Mouse (Mus musculus) ES-E14 (cell line): Measurements from ENCODE around the gene Tbcb.

Source experiments
- CHD2 ChIP-seq: IDR thresholded peaks from 2 replicates; pipeline ENCODE4 v1.6.1; 2014; ENCODE audit warnings: mild to moderate bottlenecking, low read depth, low read length, inconsistent platforms
- ZC3H11A ChIP-seq: IDR thresholded peaks from 2 replicates; pipeline ENCODE4 v1.6.1; 2012; ENCODE audit warnings: low read depth, mild to moderate bottlenecking, inconsistent platforms, low read length, borderline replicate concordance
- ZNF384 ChIP-seq: IDR thresholded peaks from 2 replicates; pipeline ENCODE4 v1.6.1; 2012; ENCODE audit warnings: low read depth, low read length, inconsistent platforms

GRCm38 (mm10) chr7:30233387-30233786 lies 1.3 kb upstream of the Tbcb start:
- TF ChIP-seq ZNF384, result no peak
- no peak for TF ChIP-seq CHD2
- no peak for TF ChIP-seq ZC3H11A
